Mouse (Mus musculus): ENCODE measurements around the gene Rtn4ip1.
A peak's percentile ranks its signal among the peaks of the same experiment; 100 is the strongest.
"Not testable (repeated sequence)": the region's sequence is repeated elsewhere in the genome, so short reads cannot be mapped to it uniquely, and the experiment has no call there.

Rtn4ip1 gene

GRCm38 (mm10) chr10:43901578-43902194 is at the start of gene Rtn4ip1, which contains the start of gene Qrsl1:
Gene Rtn4ip1, plus strand, starts transcription at chr10:43901807.
Gene Qrsl1, minus strand, starts transcription at chr10:43901745.
- DNase-seq, result peak; percentile 91

- DNase-seq, result no peak
Measured at GRCm38 (mm10) chr10:43851898-43852297, 49.7 kb upstream of the Rtn4ip1 start.

- DNase-seq, result no peak
Measured at GRCm38 (mm10) chr10:43855916-43856315, 45.7 kb upstream of the Rtn4ip1 start.

GRCm38 (mm10) chr10:43856351-43856750 is 45.3 kb upstream of the Rtn4ip1 start:
- DNase-seq, result no peak

GRCm38 (mm10) chr10:43870752-43871151 is 30.9 kb upstream of the Rtn4ip1 start:
- peak; percentile 51 for DNase-seq

GRCm38 (mm10) chr10:43871458-43871857 is 30.1 kb upstream of the Rtn4ip1 start:
- no peak for DNase-seq

- DNase-seq, result no peak
Measured at GRCm38 (mm10) chr10:43887676-43888075, 13.9 kb upstream of the Rtn4ip1 start.

- no peak for DNase-seq
Measured at GRCm38 (mm10) chr10:43888976-43889375, 12.6 kb upstream of the Rtn4ip1 start.

GRCm38 (mm10) chr10:43892971-43893370 is 8.6 kb upstream of the Rtn4ip1 start:
- no peak for DNase-seq

- DNase-seq, result no peak
Measured at GRCm38 (mm10) chr10:43896065-43896464, 5.5 kb upstream of the Rtn4ip1 start.

GRCm38 (mm10) chr10:43898276-43898675 is 3.3 kb upstream of the Rtn4ip1 start:
- no peak for DNase-seq

- peak; percentile 37 for DNase-seq
Measured at GRCm38 (mm10) chr10:43900883-43901570, 580 bp upstream of the Rtn4ip1 start.

GRCm38 (mm10) chr10:43904569-43904968 is 3.0 kb downstream of the Rtn4ip1 start:
- DNase-seq, result no peak

- no peak for DNase-seq
Measured at GRCm38 (mm10) chr10:43910032-43910872, 8.6 kb downstream of the Rtn4ip1 start.

GRCm38 (mm10) chr10:43910873-43911142 is 9.2 kb downstream of the Rtn4ip1 start:
- no peak for DNase-seq

GRCm38 (mm10) chr10:43912236-43912635 is 10.6 kb downstream of the Rtn4ip1 start:
- peak; percentile 16 for DNase-seq

GRCm38 (mm10) chr10:43916181-43916580 is 14.6 kb downstream of the Rtn4ip1 start:
- no peak for DNase-seq

GRCm38 (mm10) chr10:43916737-43917136 is 15.1 kb downstream of the Rtn4ip1 start:
- DNase-seq, result no peak

- peak; percentile 81 for DNase-seq
Measured at GRCm38 (mm10) chr10:43918696-43919608, 17.3 kb downstream of the Rtn4ip1 start.

- DNase-seq, result no peak
Measured at GRCm38 (mm10) chr10:43923096-43923495, 21.5 kb downstream of the Rtn4ip1 start.

- not testable (repeated sequence) for DNase-seq
Measured at GRCm38 (mm10) chr10:43925776-43926175, 24.2 kb downstream of the Rtn4ip1 start.

GRCm38 (mm10) chr10:43927736-43928135 is 26.1 kb downstream of the Rtn4ip1 start:
- DNase-seq, result no peak

GRCm38 (mm10) chr10:43928596-43928995 is 27.0 kb downstream of the Rtn4ip1 start:
- no peak for DNase-seq
